Mouse (Mus musculus): ENCODE data around the gene Akap11.

GRCm38 (mm10) chr14:78564292-78564691, 27.7 kb upstream of the Akap11 start:
- TF ChIP-seq CTCF (IDR thresholded peaks at IDR 0.05; ENCODE audit: low read depth, low read length) (no peak), POLR2A (IDR thresholded peaks at IDR 0.05; ENCODE audit: borderline replicate concordance, low read depth, low read length) (no peak)
